Mouse (Mus musculus) thymus, postnatal 36 days (tissue): ENCODE data around the gene Ubxn4.
"Not testable (repeated sequence)": the region's sequence is repeated elsewhere in the genome, so short reads cannot be mapped to it uniquely, and the experiment has no call there.

Experiments used
- DNase-seq, 2 experiments: peaks; one replicate each; pipeline ENCODE4 v3.0.0; 2022; ENCODE audit warnings: mixed read lengths in 2 of 2

Gene Ubxn4

DNA sequence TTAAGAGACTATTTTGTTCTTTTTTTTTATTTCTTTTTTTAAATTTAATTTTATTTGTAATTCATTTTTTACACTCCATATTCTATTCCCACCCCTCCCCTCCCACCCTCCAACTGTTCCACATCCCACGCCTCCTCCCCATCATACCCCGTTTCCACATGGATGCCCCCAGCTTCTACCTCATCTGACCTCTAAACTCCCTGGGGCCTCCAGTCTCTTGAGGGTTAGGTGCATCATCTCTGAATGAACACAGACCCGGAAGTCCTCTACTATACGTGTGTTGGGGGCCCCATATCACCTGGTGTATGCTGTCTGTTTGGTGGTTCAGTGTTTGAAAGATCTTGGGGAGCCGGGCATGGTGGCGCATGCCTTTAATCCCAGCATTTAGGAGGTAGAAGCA lies 75.5 kb downstream of the Ubxn4 start:
- DNase-seq = not testable (repeated sequence)

DNA sequence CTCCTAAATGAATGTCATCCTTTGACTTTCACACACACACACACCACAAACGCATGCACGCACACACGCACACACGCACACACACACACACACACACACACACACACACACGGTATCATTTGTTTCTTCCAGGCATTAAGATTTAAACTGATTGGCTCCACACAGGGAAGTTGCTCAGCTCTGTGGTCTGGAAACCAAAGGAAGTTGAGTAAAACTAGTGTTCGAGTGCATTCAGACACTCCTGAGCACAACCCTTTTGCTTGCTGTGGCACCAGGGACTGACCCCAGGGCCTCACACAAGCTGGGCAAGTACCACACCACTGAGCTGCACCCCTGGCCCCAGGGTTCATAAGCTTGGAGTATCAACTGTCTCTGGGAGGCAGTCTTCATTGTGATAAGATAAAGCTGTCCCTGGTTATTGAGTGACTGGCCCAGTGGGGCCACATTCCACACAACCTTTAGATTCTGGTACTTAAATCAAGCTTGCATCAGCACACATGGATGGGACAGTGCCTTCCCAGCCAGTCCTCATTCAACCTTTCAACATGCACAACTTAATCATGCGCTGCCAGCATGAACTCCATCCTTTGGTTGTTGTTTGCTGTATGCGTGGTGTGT lies 79.4 kb downstream of the Ubxn4 start:
- DNase-seq = no peak

DNA sequence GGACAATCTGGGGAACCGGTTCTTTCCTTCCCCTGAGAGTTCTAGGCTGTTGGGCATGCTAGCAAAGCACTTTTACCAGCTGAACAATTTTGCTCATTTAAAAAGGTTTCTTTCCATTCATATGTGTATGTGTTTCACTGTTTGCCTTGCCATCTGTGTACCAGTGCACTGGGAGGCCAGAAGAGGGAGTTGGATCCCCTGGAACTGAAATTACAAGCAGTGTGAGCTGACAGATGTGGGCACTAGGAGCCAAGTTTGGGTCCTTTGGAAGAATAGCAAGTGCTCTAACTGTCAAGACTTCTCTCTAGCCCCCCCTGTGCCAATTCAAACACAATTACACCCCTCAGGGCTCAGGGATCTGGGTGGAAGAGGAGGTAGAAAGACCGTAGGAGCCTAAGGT lies 81.0 kb downstream of the Ubxn4 start:
- no peak for DNase-seq

DNA sequence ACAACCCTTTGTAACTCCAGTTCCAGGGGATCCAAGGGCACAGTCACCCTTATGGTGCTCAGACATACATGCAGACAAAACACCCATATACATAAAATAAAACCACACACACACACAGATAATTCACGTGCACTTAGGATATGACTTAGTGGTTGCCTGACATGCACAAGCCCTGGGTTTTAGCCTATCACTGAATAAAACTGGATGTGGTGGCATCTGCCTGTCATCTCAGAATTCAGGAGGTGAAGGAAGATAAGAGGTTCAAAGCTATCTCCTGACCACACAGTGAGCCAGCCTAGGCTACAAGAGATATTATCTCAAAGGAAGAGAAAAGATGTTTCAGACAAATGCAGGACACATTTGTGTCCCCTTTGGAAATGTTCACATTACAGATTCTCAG lies 83.4 kb downstream of the Ubxn4 start:
- no peak for DNase-seq

DNA sequence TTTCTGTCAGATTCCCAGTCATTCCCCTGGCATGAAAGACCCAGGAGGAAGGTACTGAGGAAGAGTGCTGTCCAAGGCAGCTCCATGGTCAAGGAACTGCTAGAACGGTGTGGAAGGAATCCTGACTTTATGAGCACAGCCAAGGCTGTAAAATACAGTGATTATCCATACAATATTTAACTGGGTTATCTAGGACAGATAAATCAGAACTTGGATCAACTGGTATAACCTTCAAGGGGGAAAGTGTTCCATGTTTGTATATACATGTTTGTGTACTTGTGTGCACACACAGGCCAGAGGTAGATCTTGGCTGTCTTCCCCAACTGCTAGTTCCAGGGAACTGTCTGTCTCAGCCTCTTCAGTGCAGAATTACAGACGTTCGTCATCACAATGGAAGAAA lies 84.5 kb downstream of the Ubxn4 start, which contains the start of gene Lct:
TSS of gene Lct (minus strand) at position 101 of the 400 bp plus-strand sequence.
- no peak for DNase-seq
